Mouse (Mus musculus) liver, postnatal 0 days (tissue): ENCODE measurements around the gene A930004D18Rik.

Source experiments
- CTCF ChIP-seq: sonication (generic); IDR thresholded peaks from 2 replicates; pipeline ENCODE4 v1.5.1; 2016; ENCODE audit warnings: antibody characterized with exemption, low read depth
- EP300 ChIP-seq: IDR thresholded peaks from 2 replicates; pipeline ENCODE4 v1.6.1; 2016; ENCODE audit warnings: antibody characterized with exemption, low read depth, mild to moderate bottlenecking

GRCm38 (mm10) chr2:18064941-18065707 is 27.6 kb upstream of the A930004D18Rik start:
- no peak; the same call in 1 of the 2 replicates for TF ChIP-seq EP300
- no peak for TF ChIP-seq CTCF
